Mouse (Mus musculus) heart, postnatal 0 days (tissue): ENCODE data around the gene Pld1. TPM values are rescaled to one million over a fixed set of nuclear protein-coding genes. Genes with fewer than 3 reads are reported as not detected.

Source experiments
- ATAC-seq: fragments of 200-750 bp; cut with Nextera tagmentation; 2 replicates; pipeline ENCODE4 v1.8.0; 2017; ENCODE audit warnings: low read depth, moderate number of reproducible peaks, moderate library complexity; ENCODE audit not compliant: insufficient read depth
- DNase-seq: peaks from one replicate; pipeline ENCODE4 v3.0.0-alpha.2; 2016; ENCODE audit warnings: low spot score
- H3K27ac ChIP-seq: fragments of 300-500 bp; sonication (generic); 2 replicates; pipeline ENCODE4 v1.5.1; 2014; ENCODE audit warnings: low read depth, mild to moderate bottlenecking
- H3K27me3 ChIP-seq: fragments of 300-500 bp; sonication (generic); 2 replicates; pipeline ENCODE4 v1.6.1; 2014; ENCODE audit warnings: low read length, mixed read lengths; ENCODE audit not compliant: control insufficient read depth, insufficient read depth
- H3K36me3 ChIP-seq: fragments of 300-500 bp; sonication (generic); replicated peaks from 2 replicates; pipeline ENCODE4 v1.6.1; 2014; ENCODE audit warnings: low read length, mixed read lengths; ENCODE audit not compliant: control insufficient read depth, insufficient read depth
- H3K4me1 ChIP-seq: fragments of 300-500 bp; sonication (generic); 2 replicates; pipeline ENCODE4 v1.6.1; 2014; ENCODE audit warnings: antibody characterized with exemption; ENCODE audit not compliant: control insufficient read depth, insufficient read depth
- H3K4me2 ChIP-seq: fragments of 300-500 bp; sonication (generic); 2 replicates; pipeline ENCODE4 v1.6.1; 2014; ENCODE audit warnings: low read depth, mild to moderate bottlenecking, low read length, moderate library complexity
- H3K4me3 ChIP-seq: fragments of 300-500 bp; sonication (generic); 2 replicates; pipeline ENCODE4 v1.5.1; 2014; ENCODE audit warnings: low read depth, low read length
- H3K9ac ChIP-seq: fragments of 300-500 bp; sonication (generic); replicated peaks from 2 replicates; pipeline ENCODE4 v1.6.1; 2014; ENCODE audit warnings: low read depth, low read length, mixed read lengths
- H3K9me3 ChIP-seq: fragments of 300-500 bp; sonication (generic); replicated peaks from 2 replicates; pipeline ENCODE4 v1.6.1; 2016; ENCODE audit warnings: low read length; ENCODE audit not compliant: control insufficient read depth
- CTCF ChIP-seq: IDR thresholded peaks from 2 replicates; pipeline ENCODE4 v1.5.1; 2016; ENCODE audit warnings: antibody characterized with exemption, control low read depth, low read depth
- EP300 ChIP-seq: IDR thresholded peaks from 2 replicates; pipeline ENCODE4 v1.6.1; 2016; ENCODE audit warnings: antibody characterized with exemption, low read depth
- WGBS: fragments of 180-500 bp; shearing (Covaris S2); extraction: QIAGEN DNeasy Blood & Tissue Kit; methylation state at CpG from one replicate; pipeline ENCODE4 v1.1.7; 2014; 5-methylcytosine and 5-hydroxymethylcytosine counted together
- polyA plus RNA-seq: library from polyadenylated mRNA; unstranded; fragments of >200 nt; fragmentation: Nextera tagmentation; extraction: Ambion mirVana; gene quantifications from 2 replicates; pipeline ENCODE4 v1.2.1, GENCODE M21; 2015
- total RNA-seq: library from RNA; depleted of rRNA; stranded (reverse); fragments of >200 nt; gene quantifications from 2 replicates; pipeline ENCODE4 v1.2.3, GENCODE M21; 2014; ENCODE audit warnings: low replicate concordance

Gene Pld1
- total and polyA plus RNA-seq, 2 experiments from 2014 or later: 5.0 to 7.6 TPM

DNA sequence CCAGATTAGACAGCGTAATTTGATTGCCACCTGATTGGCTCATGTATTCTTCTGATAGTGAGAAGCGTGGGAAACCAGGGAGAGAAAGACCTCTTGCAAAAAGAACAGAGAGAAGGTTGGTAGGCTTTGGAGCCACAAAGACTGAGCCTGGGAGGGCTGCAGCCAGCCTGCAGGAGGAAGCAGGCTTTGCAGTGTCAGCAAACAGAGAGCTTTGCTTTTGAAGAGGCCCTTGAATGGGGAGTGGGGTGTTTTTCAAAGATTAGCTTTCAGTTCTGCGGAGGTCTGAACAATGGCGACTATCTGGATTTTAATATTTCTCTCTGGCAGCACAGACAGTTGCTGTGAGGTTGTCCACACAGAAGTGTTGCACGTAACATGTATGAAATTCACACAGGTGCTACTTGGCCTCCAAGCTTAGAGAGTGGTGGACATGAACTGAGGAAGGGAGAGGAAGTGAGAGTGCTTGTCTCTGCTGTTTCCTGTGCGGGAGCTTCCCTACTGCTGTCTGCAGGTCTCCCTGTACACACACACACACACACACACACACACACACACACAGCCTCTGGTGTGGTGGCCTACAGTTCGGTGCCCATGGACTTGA lies 93.2 kb downstream of the Pld1 start:
- H3K27ac ChIP-seq: no peak overlapping the region; the same call in 1 of the 2 replicates
- H3K4me2 ChIP-seq: no peak overlapping the region
- DNase-seq: no peak

DNA sequence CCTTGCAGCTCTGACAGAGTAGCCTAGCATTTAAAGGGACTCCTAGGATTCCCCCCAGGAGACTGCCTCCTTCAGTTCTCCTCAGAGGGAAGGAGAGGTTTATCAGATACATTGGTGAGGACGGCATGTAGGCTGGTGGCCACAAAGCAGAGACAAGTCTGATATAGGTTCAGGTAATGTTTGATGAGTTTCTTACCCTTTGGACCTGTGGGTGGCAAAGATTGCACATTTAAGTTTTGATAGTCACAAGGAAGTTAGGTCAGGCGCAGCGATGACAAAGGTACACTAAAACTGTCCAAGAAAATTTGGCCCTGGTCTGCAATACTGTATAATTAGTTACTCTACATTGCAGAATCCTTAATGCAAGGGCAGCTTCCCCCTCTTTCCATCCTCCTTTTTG lies 95.4 kb downstream of the Pld1 start:
- no peak overlapping the region for H3K4me3 ChIP-seq
- DNase-seq: no peak
- peaks cover 28% of the 10 kb centered on the region for H3K36me3 ChIP-seq
- H3K4me1 ChIP-seq: no peaks in the 10 kb centered on the region
- H3K27ac ChIP-seq: no peak overlapping the region
- WGBS: 79% methylated on average over 3 of the region's 3 CpGs
- no peaks in the 10 kb centered on the region for H3K9me3 ChIP-seq
- TF ChIP-seq EP300 (no peak), CTCF (no peak)
- H3K4me2 ChIP-seq: no peak overlapping the region
- no peak for ATAC-seq
- H3K9ac ChIP-seq: no peak overlapping the region
- H3K27me3 ChIP-seq: no peaks in the 10 kb centered on the region

More for the DNA sequence above, 93.2 kb downstream of the Pld1 start:
- no peak for ATAC-seq
- WGBS: 51% methylated on average over 7 of the region's 7 CpGs
- Histone ChIP-seq H3K4me3 (no peak overlapping the region), H3K9ac (no peak overlapping the region), H3K9me3 (no peaks in the 10 kb centered on the region), H3K36me3 (peaks cover 39% of the 10 kb centered on the region), H3K4me1 (no peaks in the 10 kb centered on the region), H3K27me3 (no peaks in the 10 kb centered on the region)
- TF ChIP-seq EP300 (no peak), CTCF (no peak)

DNA sequence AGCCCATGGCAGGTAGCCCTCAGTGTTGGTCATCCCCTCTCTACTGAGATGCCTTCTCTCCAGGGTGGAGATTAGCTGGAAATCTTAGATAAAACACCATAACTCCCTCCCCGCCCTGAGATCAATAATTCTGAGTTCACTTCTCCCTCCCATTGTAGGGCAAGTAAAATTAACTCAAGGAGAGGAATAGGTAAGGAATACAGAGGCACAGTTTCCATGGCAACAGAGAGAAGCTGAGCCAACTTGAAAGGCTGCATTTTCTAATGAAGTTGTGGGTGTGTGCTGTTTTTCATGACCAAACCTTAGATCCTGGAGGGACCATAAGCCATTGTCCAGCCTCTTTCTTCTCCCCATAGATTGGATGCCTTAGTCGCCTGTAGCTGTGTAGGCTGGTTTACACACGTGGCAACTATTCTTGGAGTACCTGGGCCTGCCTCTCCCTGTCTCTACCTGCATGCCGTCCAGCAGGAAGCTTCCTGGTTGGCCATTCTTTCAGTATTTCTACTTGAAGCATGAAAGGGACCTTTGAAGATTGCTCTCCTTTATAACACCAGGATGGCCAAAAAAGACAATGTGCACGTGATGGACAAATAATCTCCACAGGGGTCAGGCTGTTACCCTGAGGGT lies 96.3 kb downstream of the Pld1 start:
- H3K4me2 ChIP-seq: no peak overlapping the region
- no peak for ATAC-seq
- no peak overlapping the region for H3K4me3 ChIP-seq

DNA sequence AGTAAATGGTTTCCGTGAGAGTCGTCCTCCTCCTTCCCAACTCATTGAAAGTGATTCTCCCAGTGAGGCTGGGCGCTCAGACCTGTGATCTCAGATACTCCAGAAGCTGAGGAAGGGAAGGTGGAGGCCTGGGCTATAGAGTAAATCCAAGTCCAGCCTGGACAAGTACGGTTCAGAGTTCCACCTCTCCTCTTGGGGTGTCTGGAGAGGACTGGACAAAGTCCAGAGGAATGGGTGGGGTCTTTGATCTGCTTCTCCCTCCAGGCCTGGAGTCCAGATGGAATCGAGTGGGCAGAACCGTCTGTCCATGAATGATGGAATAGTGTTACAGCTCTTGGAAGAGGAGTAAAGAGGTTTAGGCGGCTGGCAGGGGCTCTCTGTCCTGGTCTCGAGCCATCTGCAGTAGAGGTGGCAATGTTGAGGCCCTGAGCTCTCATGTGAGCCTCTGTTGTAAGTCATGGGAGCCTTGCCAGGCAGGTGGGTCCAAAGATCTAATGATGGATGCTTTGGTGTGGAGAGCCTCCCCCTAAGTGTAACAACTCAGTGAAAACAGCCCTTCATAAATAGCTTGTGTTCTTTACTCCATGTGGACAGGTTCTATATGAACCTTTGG lies 98.9 kb downstream of the Pld1 start:
- Histone ChIP-seq H3K9ac (no peak overlapping the region), H3K36me3 (peaks cover 28% of the 10 kb centered on the region), H3K4me3 (no peak overlapping the region), H3K4me1 (no peaks in the 10 kb centered on the region), H3K27me3 (no peaks in the 10 kb centered on the region), H3K4me2 (no peak overlapping the region), H3K27ac (no peak overlapping the region), H3K9me3 (no peaks in the 10 kb centered on the region)
- DNase-seq (no peak), ATAC-seq (no peak)
- TF ChIP-seq CTCF (no peak), EP300 (no peak)
- 70% methylated on average over 8 of the region's 8 CpGs for WGBS

More for the DNA sequence above, 96.3 kb downstream of the Pld1 start:
- H3K27me3 ChIP-seq: no peaks in the 10 kb centered on the region
- H3K9me3 ChIP-seq: no peaks in the 10 kb centered on the region
- H3K36me3 ChIP-seq: peaks cover 22% of the 10 kb centered on the region
- WGBS: 83% methylated on average over 5 of the region's 5 CpGs
- TF ChIP-seq EP300 (no peak), CTCF (no peak)
- no peak overlapping the region for H3K9ac ChIP-seq
- H3K4me1 ChIP-seq: no peaks in the 10 kb centered on the region
- no peak overlapping the region for H3K27ac ChIP-seq
- DNase-seq: no peak

DNA sequence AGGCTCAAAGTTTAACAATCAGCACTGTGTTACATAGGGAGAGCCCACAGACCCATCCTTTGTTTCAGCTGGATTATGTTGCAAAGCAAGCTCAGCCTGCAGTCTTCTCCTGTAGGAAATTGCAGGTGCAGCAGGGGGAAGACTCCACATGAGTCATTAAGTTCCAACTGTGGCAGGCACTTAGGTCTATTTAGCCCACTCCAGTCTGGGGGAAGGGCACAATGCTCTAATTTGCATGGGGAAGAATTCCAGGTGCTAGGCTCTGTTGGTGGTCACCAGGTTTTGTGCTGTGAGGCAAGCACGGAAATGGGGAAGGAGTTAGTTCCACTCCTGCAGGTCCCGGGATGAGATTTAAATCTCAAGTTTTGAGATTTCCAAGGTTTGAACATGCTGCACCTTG lies 99.6 kb downstream of the Pld1 start:
- Histone ChIP-seq H3K9ac (no peak overlapping the region), H3K27me3 (no peaks in the 10 kb centered on the region), H3K36me3 (peaks cover 29% of the 10 kb centered on the region), H3K27ac (no peak overlapping the region), H3K4me3 (no peak overlapping the region), H3K4me2 (no peak overlapping the region), H3K9me3 (no peaks in the 10 kb centered on the region), H3K4me1 (no peaks in the 10 kb centered on the region)
- no peak for DNase-seq
- no peak for ATAC-seq
- no peak for TF ChIP-seq CTCF
- TF ChIP-seq EP300: no peak
- WGBS: 66% methylated on average over 2 of the region's 2 CpGs
